In genomic region chr16:57336770-57337423, GRCm38 (mm10) we compare ENCODE assay signal across 11 mouse cellular contexts. TPM values are rescaled to one million over a fixed set of nuclear protein-coding genes. Genes with fewer than 3 reads are reported as not detected.
DNase-seq lines count a peak whose midpoint lies in the region; ATAC-seq and TF ChIP-seq lines count a peak whose summit lies in the region.
"Had no signal": no experiment of that assay in that cellular context is flagged by ENCODE, and none has a peak within 500 bp of the region (broad histone marks: within the 10 kb centered on the region; RNA-seq: fewer than 3 reads in every experiment).

No protein-coding gene starts in this region.

- no peak for TF ChIP-seq CTCF in bone marrow, adult 2 months (IDR thresholded peaks at IDR 0.05; ENCODE audit: control insufficient read depth, insufficient read depth, low read length)
- no peak for TF ChIP-seq CTCF in small intestine, adult 2 months (IDR thresholded peaks at IDR 0.05; ENCODE audit: extremely low read depth, insufficient read length, insufficient replicate concordance, low read depth, low read length)
- TF ChIP-seq CTCF in forebrain, postnatal 0 days (IDR thresholded peaks at IDR 0.05; ENCODE audit: low read depth): no peak

- H3K4me3 ChIP-seq in liver, embryonic 16.5 days (ENCODE audit: low read depth, low read length): no peak overlapping the region
- peak overlapping the region; percentile 42 for H3K4me3 ChIP-seq in bone marrow, adult 2 months (replicated peaks; ENCODE audit: control insufficient read depth, low read depth, low read length)
- H3K4me3 ChIP-seq in limb, embryonic 15.5 days: no peak overlapping the region
- H3K4me3 ChIP-seq in small intestine, adult 2 months (ENCODE audit: low read depth, low read length): no peak overlapping the region
- no peak overlapping the region for H3K4me3 ChIP-seq in forebrain, postnatal 0 days (ENCODE audit: low read depth, low read length)
- H3K4me3 ChIP-seq: heart, embryonic 15.5 days had no signal

- H3K4me1 ChIP-seq in liver, embryonic 16.5 days (ENCODE audit: control insufficient read depth, low read depth, low read length): no peaks in the 10 kb centered on the region
- H3K4me1 ChIP-seq in bone marrow, adult 2 months (ENCODE audit: control insufficient read depth, insufficient read depth, low read length): peaks cover 4% of the 10 kb centered on the region; the same call in 1 of the 2 replicates
- H3K4me1 ChIP-seq in limb, embryonic 15.5 days: peaks cover 40% of the 10 kb centered on the region
- H3K4me1 ChIP-seq in small intestine, adult 2 months (ENCODE audit: control insufficient read depth, insufficient read depth, insufficient read length, low read length): no peaks in the 10 kb centered on the region
- no peaks in the 10 kb centered on the region for H3K4me1 ChIP-seq in forebrain, postnatal 0 days (ENCODE audit: insufficient read depth)

- peak overlapping the region; percentile 20; the same call in 1 of the 2 replicates for H3K4me2 ChIP-seq in liver, embryonic 16.5 days (ENCODE audit: low read depth, low read length)
- peak overlapping the region; percentile 25 for H3K4me2 ChIP-seq in limb, embryonic 15.5 days
- H3K4me2 ChIP-seq in forebrain, postnatal 0 days (ENCODE audit: low read depth): no peak overlapping the region
- H3K4me2 ChIP-seq: heart, embryonic 15.5 days; lung, embryonic 14.5 days had no signal

- H3K9ac ChIP-seq in liver, embryonic 16.5 days (ENCODE audit: low read depth, low read length): no peak overlapping the region
- no peak overlapping the region for H3K9ac ChIP-seq in limb, embryonic 15.5 days
- no peak overlapping the region for H3K9ac ChIP-seq in forebrain, postnatal 0 days
- H3K9ac ChIP-seq: heart, embryonic 15.5 days; lung, embryonic 14.5 days had no signal

- no peak for TF ChIP-seq POLR2A in bone marrow, adult 2 months (IDR thresholded peaks at IDR 0.05; ENCODE audit: borderline replicate concordance, control insufficient read depth, low read depth, low read length)
- TF ChIP-seq POLR2A in small intestine, adult 2 months (IDR thresholded peaks at IDR 0.05; ENCODE audit: low read depth, low read length): no peak

- DNase-seq in liver: no peak
- no peak for DNase-seq in forebrain, postnatal 0 days
- no peak for DNase-seq in ovary, adult 18-20 months (ENCODE audit: low spot score)
- no peak for DNase-seq in kidney, postnatal 4 days
- DNase-seq: cerebellum, adult 11 months; lung, embryonic 14.5 days had no signal

- WGBS in liver, embryonic 16.5 days (ENCODE audit: insufficient replicate concordance): 36% methylated on average over 11 of the region's 11 CpGs
- 7% methylated on average over 11 of the region's 11 CpGs for WGBS in bone marrow, adult 2 months
- WGBS in limb, embryonic 15.5 days: 34% methylated on average over 11 of the region's 11 CpGs
- WGBS in small intestine, adult 2 months: 19% methylated on average over 11 of the region's 11 CpGs
- 83% methylated on average over 11 of the region's 11 CpGs for WGBS in forebrain, postnatal 0 days

- ATAC-seq in liver, embryonic 16.5 days (ENCODE audit: low read depth): no peak
- no peak for ATAC-seq in limb, embryonic 15.5 days (ENCODE audit: insufficient number of reproducible peaks, low FRiP score, low TSS enrichment, low read depth)
- ATAC-seq in forebrain, postnatal 0 days: no peak

- H3K27ac ChIP-seq in liver, embryonic 16.5 days (ENCODE audit: low read length): no peak overlapping the region; the same call in 1 of the 2 replicates
- H3K27ac ChIP-seq in bone marrow, adult 2 months (ENCODE audit: control insufficient read depth, insufficient read depth, low read depth, low read length, poor library complexity): peak overlapping the region; percentile 77; the same call in 1 of the 2 replicates
- H3K27ac ChIP-seq in limb, embryonic 15.5 days: peak overlapping the region; percentile 67; the same call in 1 of the 2 replicates
- peak overlapping the region; percentile 86 for H3K27ac ChIP-seq in small intestine, adult 2 months (ENCODE audit: insufficient read depth, low read depth, low read length)
- H3K27ac ChIP-seq in forebrain, postnatal 0 days (ENCODE audit: low read depth, low read length): no peak overlapping the region
- H3K27ac ChIP-seq: heart, embryonic 15.5 days had no signal

- H3K27me3 ChIP-seq in liver, embryonic 16.5 days (ENCODE audit: control insufficient read depth, insufficient read depth, low read depth, low read length): no peaks in the 10 kb centered on the region
- H3K27me3 ChIP-seq in limb, embryonic 15.5 days: no peaks in the 10 kb centered on the region
- no peaks in the 10 kb centered on the region for H3K27me3 ChIP-seq in small intestine, adult 2 months (ENCODE audit: control insufficient read depth, insufficient read depth, low read length)
- no peaks in the 10 kb centered on the region for H3K27me3 ChIP-seq in forebrain, postnatal 0 days (ENCODE audit: insufficient read depth, low read length)
- H3K27me3 ChIP-seq: heart, embryonic 15.5 days had no signal

- no peaks in the 10 kb centered on the region for H3K9me3 ChIP-seq in liver, embryonic 16.5 days (replicated peaks; ENCODE audit: control insufficient read depth, low read length)
- H3K9me3 ChIP-seq in limb, embryonic 15.5 days: no peaks in the 10 kb centered on the region
- no peaks in the 10 kb centered on the region for H3K9me3 ChIP-seq in forebrain, postnatal 0 days (ENCODE audit: low read length)
- H3K9me3 ChIP-seq: heart, embryonic 15.5 days had no signal

- no peaks in the 10 kb centered on the region for H3K36me3 ChIP-seq in liver, embryonic 16.5 days (ENCODE audit: control insufficient read depth, insufficient read depth)
- H3K36me3 ChIP-seq in limb, embryonic 15.5 days: no peaks in the 10 kb centered on the region
- H3K36me3 ChIP-seq in small intestine, adult 2 months (ENCODE audit: control insufficient read depth, insufficient read depth, low read length): no peaks in the 10 kb centered on the region
- H3K36me3 ChIP-seq in forebrain, postnatal 0 days (ENCODE audit: insufficient read depth): no peaks in the 10 kb centered on the region
- H3K36me3 ChIP-seq: heart, embryonic 15.5 days had no signal

RNA-seq across cellular contexts. Expression of gene Filip1l, which starts 16.0 kb away (rescaled TPM):
- polyA plus RNA-seq in liver, embryonic 16.5 days (2015; fragmentation: Nextera tagmentation; extraction: Ambion mirVana): 3.8 and 5.0 TPM in 2 replicates
- polyA plus RNA-seq in bone marrow, adult 2 months (2011; ENCODE audit: insufficient read depth, insufficient read length, low replicate concordance, missing spikeins): 10.6 and 13.8 TPM in 2 replicates
- 46.3 and 46.8 TPM in 2 replicates for polyA plus RNA-seq in limb, embryonic 15.5 days (2015; fragmentation: Nextera tagmentation; extraction: Ambion mirVana)
- polyA plus RNA-seq in small intestine, adult 2 months (2012; rRNA removed): 2.2 and 3.2 TPM in 2 replicates
- 1.3 and 1.8 TPM in 2 replicates for total RNA-seq in forebrain, postnatal 0 days (2014; rRNA removed)
- 1.7 and 1.8 TPM in 2 replicates for polyA plus RNA-seq in forebrain, postnatal 0 days (2015; fragmentation: Nextera tagmentation; extraction: Ambion mirVana)

RNA-seq across cellular contexts. Expression of gene Tmem30c, which starts 44.2 kb away (rescaled TPM):
- not detected in 2 replicates for polyA plus RNA-seq in liver, embryonic 16.5 days (2015; fragmentation: Nextera tagmentation; extraction: Ambion mirVana)
- 0.27 and 1.4 TPM in 2 replicates for polyA plus RNA-seq in bone marrow, adult 2 months (2011; ENCODE audit: insufficient read depth, insufficient read length, low replicate concordance, missing spikeins)
- polyA plus RNA-seq in limb, embryonic 15.5 days (2015; fragmentation: Nextera tagmentation; extraction: Ambion mirVana): not detected in 2 replicates
- not detected in 2 replicates for polyA plus RNA-seq in small intestine, adult 2 months (2012; rRNA removed)
- total RNA-seq in forebrain, postnatal 0 days (2014; rRNA removed): 0.23 and 0.24 TPM in 2 replicates
- 0.27 TPM in 1 of 2 replicates, not detected in the other for polyA plus RNA-seq in forebrain, postnatal 0 days (2015; fragmentation: Nextera tagmentation; extraction: Ambion mirVana)
- polyA plus RNA-seq: heart, embryonic 15.5 days had no signal

Comparison
In these comparisons a context has a peak if more than half of its experiments do, and no peak if none do; other contexts are left out.
1. H3K27ac ChIP-seq: peak in bone marrow, adult 2 months (single experiment), limb, embryonic 15.5 days (single experiment) and small intestine, adult 2 months (single experiment); none in liver, embryonic 16.5 days (single experiment) and forebrain, postnatal 0 days (single experiment).